Mouse (Mus musculus) E14TG2a.4 (cell line): ENCODE results near the gene Clstn3.

ENCODE experiments used
- CTCF ChIP-seq: conservative IDR thresholded peaks from 2 replicates; pipeline ENCODE4 v1.5.1; 2014; ENCODE audit warnings: low read length
- NANOG ChIP-seq: IDR thresholded peaks from 2 replicates; pipeline ENCODE4 v1.6.1; 2014; ENCODE audit warnings: borderline replicate concordance, low read length, mixed read lengths
- POU5F1 ChIP-seq: IDR thresholded peaks from 2 replicates; pipeline ENCODE4 v1.6.1; 2014; ENCODE audit warnings: low read length, borderline replicate concordance

DNA sequence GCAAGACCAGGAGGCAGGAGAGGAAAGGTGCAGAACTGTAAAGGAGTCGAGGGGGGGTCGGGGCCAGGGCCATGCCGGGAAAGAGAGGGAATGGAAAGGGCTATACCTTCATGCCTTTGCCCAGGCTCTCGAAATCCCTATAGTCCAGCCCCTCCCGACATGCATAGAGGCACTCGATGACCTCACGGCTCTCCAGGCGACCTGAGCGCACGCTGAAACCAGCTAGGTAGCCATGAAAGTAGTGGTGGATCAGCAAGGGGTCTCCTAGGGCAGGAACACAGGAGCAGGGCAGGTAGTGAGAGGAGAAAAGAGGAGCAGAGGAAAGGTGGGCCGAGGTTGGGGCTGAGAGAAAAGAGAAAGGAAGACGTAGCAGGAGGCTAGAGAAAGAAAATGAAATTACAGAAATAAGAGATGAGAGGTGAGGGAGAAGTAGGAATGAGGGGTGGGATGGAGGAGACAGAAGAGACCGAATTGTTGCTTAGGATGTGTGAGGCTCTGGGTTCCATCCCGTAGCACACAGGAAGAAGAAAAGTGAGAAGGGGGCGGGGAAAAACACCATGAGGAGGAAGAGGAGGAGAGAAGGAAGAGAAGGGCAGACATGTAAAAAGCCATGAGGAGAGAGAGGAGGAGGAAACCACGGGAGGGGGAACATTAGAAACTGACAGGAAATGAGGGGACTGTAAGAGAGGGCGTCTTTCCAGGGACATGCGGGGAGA lies 14.8 kb downstream of the Clstn3 start:
- TF ChIP-seq POU5F1 (no peak), CTCF (no peak), NANOG (no peak)
